Mouse (Mus musculus) cortical plate, adult 2 months (tissue): ENCODE results near the gene Abca8b.
"Not testable (repeated sequence)": the region's sequence is repeated elsewhere in the genome, so short reads cannot be mapped to it uniquely, and the experiment has no call there.

ENCODE experiments used
- CTCF ChIP-seq: fragments of 200-500 bp; IDR thresholded peaks from 2 replicates; pipeline ENCODE4 v1.5.1; 2011; ENCODE audit warnings: mild to moderate bottlenecking, control low read depth, low read length; ENCODE audit not compliant: insufficient read depth; ENCODE audit errors: extremely low read depth
- POLR2A ChIP-seq: fragments of 200-500 bp; IDR thresholded peaks from 2 replicates; pipeline ENCODE4 v1.6.1; 2011; ENCODE audit warnings: mild to moderate bottlenecking, low read length, control low read depth; ENCODE audit not compliant: insufficient read depth; ENCODE audit errors: extremely low read depth

DNA sequence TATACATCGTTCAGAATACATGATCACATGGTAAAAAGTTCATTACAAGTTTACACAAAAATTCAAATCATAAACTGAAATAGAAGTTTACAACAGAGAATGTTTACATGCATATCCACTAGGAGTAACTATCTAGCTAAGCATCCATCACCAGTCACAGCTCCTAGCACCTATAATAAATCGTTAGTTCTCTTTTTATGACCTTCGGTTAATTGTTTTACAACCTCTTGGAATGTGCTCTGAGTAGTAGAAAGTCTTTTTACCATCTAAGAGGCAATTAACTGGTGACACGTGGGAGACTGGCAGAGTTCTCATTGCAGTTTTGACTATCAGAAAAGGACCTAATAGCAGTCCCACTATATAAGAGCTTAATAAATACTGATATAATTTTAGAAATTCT, 62.4 kb downstream of the Abca8b start:
- not testable (repeated sequence) for TF ChIP-seq CTCF, POLR2A
